Mouse (Mus musculus) CD8-positive naive resting alpha-beta T cell, adult 2 months (primary cell): ENCODE measurements around the gene Tmtc4.
A peak's percentile ranks its signal among the peaks of the same experiment; 100 is the strongest.

ENCODE experiments used
- DNase-seq, 2 experiments: peaks; one replicate each; pipeline ENCODE4 v3.0.0; 2022; ENCODE audit warnings: low read depth in 2 of 2, low spot score in 2 of 2

Gene Tmtc4

DNA sequence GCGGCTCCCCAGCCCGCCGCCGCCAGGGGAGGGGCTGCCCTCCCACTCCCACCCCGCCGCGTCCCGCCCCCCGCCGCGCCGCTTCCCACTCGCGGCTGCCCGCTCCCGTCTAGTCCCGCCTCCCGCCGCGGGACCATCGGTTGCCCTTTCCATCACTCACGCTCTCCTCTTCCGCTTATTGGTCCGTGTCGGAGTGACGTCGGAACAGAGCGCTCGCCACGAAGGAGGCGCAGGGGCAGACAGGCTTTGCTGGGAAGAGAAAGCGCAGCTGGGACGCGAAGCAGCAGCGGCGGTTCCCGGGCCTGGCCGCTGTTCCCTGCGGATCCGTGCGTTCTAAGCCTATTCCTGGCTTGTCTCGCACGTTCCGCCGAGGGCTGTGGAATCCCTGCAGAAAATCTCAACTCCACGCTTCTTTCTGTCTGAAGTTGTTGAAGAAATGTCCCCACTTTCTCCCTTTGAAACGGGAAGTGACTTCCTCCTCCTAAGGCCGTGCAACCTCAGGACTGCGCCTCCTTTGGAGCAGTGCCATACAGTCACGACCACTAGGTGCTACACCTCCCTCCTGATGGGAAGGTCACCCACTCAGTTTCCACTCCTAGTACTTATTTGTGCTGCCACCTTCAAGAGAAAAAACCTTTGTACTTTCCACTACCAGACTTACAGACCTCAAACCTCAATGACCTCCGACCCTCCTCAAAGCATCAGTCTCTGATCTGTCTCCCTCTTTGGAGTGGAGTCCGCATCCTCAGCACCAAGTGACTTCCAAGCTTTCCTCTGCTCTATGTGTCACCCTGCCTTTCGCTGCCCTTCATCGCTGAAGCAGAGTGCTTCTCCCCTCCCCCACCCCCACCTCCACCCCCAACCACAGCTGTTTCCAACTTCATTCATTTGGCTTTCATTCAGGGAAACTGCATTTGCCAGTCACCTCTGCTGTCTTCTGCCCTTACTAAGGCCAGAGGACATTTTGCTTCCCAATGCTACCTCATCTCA is at the start of gene Tmtc4:
Gene Tmtc4, minus strand, starts transcription at position 810 of the 990 bp plus-strand sequence.
- DNase-seq = peak; percentile 81

DNA sequence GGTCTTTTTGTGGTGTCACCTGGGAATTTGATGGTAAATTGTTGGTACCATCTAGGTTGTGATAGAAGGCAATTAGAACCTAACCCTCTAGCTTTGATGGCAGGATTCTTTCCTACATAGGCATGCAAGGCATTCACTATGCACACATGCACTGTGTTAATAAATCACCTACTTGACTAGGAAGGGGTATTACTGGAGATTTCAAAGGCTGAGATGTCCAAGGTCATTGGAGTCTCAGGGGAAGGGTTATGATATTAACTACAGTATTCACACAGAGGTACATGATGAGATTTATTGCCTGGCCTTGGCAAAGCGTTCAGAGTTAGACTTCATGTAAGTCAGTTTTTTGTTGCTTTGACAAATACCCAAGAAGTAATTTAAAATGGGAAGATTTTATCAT is 48.6 kb upstream of the Tmtc4 start:
- no peak for DNase-seq

- no peak for DNase-seq
Observed at GRCm38 (mm10) chr14:123027876-123028275, 44.0 kb upstream of the Tmtc4 start.

DNA sequence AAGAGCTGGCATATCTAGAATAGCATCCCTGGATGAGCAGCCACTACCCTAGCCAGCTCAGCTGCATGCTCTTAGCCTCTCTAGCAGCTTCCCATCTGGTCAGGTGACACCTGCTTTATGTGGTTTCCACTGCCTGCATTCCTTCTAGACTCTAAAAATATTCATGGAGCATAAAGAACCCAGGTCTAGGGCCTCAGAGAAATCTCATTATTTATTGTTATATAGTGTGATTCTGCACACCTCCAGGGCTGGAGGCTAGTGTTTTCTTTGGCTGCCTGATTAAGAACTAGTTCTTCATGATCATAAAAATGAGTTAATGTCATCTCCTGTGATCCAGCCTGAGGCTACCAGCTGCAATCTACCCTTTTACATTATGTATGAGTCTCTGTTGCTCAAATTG is 39.1 kb upstream of the Tmtc4 start:
- no peak for DNase-seq

DNA sequence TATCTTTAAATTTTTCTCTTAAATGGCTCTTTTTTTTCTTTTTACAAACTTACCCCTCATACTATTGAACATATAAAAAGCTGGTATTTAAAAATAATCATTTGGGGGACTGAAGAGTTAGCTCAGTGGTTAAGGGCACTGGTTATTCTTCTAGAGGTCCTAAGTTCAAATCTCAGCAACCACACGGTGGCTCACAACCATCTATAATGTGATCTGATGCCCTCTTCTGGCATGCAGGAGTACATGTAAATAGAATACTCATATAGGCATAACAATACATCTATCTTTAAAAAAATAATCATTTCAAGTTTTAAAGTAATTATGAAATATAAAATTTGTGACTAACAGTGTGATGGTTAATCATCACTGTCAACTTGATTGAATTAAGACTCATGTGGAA is 32.5 kb upstream of the Tmtc4 start:
- no peak for DNase-seq

GRCm38 (mm10) chr14:123015687-123016086 is 31.9 kb upstream of the Tmtc4 start:
- no peak for DNase-seq

DNA sequence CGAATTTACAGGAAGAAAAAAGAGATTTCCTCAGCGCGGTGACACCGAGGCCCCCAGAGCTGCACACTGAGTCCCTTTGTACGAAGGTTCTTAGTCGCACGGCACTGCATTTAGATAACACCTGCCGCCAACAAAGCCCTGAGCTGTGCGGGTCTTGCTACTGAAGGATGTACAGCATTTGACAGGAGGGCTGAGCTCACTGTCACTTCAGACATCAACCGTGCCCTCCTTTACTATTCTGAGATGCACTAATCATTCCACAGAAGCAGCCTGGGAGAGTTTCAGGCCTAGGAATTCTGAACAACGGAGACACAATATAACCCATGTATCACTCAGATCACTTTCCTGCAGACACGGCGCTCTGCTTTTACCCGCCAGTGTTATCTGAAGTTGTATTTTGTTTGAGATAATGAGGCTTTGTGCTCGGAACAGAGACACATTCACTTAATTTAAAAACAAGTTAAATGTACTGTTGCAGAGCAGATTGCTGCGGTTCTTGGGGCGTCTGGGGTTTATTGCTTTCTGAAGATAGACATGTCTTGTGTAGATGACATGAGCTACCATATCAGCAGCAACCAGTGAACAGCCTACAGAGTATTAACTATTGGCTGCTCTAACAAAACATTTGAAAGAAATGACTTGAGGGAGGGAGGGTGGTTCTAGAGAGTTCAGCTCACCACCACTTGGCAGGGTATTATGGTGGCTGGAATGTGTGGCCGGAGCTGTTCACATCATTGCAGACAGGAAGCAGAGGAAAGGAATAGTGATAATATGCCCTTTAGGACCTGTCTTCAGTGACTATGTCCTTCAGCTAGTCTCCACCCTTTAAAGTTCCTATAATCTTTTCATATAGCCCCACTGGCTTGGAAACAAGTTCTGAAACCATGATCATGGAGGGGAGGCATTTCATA is 25.5 kb upstream of the Tmtc4 start:
- DNase-seq = no peak

DNA sequence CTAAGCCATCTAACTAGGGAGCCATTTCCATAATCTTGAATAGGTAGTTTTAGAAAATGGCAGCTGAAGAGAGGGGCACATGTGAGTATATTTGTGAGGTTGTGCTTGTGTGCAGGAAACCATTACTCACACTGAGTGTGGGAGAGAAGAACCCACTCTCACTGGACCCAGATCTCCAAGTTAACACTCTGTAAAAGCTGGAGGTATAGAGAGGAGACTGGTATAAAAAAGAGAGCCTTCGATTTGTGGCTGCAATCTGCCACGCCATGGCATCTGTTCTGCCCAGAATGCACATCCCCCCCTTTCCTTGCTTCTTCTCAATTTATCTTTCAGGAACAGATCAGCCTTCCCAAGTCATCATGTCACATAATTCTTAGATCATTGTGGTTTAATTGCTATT is 24.8 kb upstream of the Tmtc4 start:
- no peak for DNase-seq

- DNase-seq = no peak
Observed at GRCm38 (mm10) chr14:123003715-123004114, 19.9 kb upstream of the Tmtc4 start.

DNA sequence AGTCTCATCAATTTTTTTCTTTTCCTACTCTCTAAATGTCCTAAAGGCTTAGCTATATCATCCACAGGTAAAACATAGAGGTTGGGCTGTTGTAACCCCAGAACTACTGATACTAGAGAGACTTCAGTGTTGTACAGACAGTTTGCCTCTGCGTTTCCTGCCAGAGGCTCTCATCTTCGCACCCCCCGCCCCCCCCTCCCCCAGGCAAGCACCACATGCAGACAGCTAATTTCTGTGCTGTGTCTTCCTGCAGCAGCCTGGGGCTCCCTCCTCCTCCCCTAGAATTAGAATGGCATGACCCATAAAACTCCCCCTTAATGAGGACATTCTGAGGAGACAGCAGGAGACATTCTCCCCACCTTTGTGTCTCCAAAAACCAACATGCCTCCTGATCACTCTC is 17.6 kb upstream of the Tmtc4 start:
- no peak for DNase-seq

- DNase-seq = peak in 1 of 2 experiments; percentile 26
Observed at GRCm38 (mm10) chr14:122997465-122997864, 13.6 kb upstream of the Tmtc4 start.

DNA sequence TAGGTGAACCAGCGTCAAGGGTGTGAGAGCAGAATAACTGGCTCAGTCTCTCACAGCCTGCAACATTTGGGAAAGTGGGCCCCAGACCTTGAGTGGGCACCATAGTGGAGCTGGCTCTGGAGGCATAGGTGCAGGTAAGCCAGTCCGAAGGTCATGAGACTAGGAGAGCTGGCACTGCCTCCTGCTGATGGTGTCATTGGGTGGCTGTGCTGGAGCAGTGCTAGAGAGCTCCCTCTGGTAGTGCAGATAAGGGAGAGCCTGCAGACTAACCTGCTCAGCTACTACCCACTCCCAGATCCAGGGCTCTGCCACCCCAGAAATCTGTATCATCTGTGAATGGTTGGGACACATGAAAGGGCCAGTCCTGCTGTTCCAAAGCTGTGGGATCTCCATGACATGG is 10.1 kb upstream of the Tmtc4 start:
- DNase-seq = no peak

- DNase-seq = no peak
Observed at GRCm38 (mm10) chr14:122992937-122993336, 9.1 kb upstream of the Tmtc4 start.

- DNase-seq = no peak
Observed at GRCm38 (mm10) chr14:122990521-122991052, 6.8 kb upstream of the Tmtc4 start.

GRCm38 (mm10) chr14:122986404-122986803 is 2.6 kb upstream of the Tmtc4 start:
- no peak for DNase-seq

- peak; percentile 63 to 65 for DNase-seq
Observed at GRCm38 (mm10) chr14:122982571-122983225, 1.1 kb downstream of the Tmtc4 start.

DNA sequence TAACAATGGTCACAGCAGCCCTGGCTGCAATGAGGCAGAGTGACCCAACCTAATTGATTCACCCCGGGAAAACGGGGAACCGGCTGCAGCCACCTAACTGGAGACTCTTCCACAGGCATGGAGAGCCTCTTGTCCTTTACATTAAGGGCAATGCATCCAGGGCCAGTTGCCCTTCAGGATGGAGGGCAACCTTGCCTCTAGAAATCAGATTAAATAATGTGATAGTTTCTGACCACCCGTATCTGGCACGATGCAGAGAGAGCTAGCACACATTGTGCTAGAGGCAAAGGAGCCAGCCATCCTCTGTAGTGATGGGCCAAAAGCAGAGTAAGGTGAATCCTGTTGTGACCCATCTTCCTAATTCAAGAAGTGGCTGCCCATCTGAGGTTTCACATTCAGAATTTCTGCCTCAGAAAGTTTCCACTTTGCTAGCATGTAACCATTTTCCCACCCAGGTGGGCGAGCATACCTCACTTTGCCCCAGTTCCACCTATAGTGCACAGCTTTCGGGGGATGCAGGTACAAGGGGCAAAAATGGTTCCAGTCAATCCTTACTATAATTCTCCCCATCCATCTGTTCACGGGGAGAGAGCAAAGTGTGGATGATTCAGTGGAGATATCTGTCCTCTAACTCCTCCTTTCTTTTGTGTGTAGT is 1.9 kb downstream of the Tmtc4 start:
- no peak for DNase-seq

- no peak for DNase-seq
Observed at GRCm38 (mm10) chr14:122978871-122979270, 5.0 kb downstream of the Tmtc4 start.

- no peak for DNase-seq
Observed at GRCm38 (mm10) chr14:122977797-122978140, 6.1 kb downstream of the Tmtc4 start.

DNA sequence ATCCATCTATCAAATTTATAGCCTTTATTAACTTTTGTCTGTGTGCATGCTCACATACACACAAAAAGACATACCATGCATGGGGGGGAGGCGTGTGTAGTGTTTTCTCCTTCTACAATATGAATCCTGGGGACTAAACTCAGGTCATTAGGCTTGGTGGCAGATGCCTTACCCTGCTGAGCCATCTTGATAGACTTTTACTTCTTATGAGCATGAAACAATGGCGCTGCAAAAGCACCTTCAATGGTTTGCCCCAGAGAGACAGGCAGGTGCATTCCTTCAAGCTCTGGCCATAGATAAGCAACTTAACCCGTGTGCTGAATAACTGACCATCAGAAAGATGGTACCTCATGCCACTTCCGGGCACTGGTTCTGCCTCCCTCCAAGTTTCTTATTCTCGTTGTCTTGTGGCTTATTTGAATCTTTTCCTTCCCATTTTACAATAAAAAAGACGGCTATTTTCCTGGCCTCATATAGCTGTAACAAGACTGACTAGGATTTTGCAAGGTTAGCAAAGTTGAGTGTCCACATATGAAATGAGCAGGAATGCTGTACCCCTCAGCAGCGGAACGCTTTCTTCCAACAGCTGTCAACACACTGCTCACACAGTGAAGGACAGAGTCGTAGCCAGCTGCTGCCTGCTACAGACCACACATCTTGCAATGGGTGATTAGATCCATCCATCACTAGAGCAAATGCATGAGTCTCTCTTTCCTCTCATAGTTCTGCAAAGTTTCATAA is 6.6 kb downstream of the Tmtc4 start:
- DNase-seq = no peak
